Mouse (Mus musculus): Measurements from ENCODE around the gene Olfr1128.
"Not testable (repeated sequence)": the region's sequence is repeated elsewhere in the genome, so short reads cannot be mapped to it uniquely, and the experiment has no call there.

Olfr1128 gene

GRCm38 (mm10) chr2:87545442-87545841 is at the start of gene Olfr1128:
Olfr1128 (minus strand) TSS chr2:87545542.
- no peak for DNase-seq (ENCODE audit: low spot score)

- not testable (repeated sequence) for DNase-seq (ENCODE audit: low spot score)
These were observed 28.3 kb upstream of the Olfr1128 start, which contains the start of gene Olfr1129 for GRCm38 (mm10) chr2:87573602-87574001. Olfr1129 (plus strand) TSS chr2:87573902.

DNA sequence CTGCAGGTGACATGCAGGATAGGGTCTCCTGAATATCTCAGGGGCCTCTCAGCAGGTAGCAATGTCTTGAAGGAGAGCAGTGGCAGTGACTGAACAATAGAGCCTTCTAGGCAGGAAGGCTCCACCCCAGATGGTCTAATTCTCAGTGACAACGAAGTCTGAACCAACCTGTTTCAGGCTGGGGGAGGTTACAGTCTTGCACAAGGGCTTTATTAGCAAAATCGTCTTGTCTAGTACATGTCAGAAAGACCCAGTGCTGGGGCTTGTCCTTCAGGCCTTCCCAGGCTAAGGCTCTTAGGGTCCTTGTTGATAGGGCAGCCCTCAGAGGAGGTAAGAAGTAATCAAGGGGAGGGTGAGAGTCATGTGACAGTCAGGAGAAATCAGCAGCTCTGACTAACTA is 10.5 kb downstream of the Olfr1128 start:
- DNase-seq (ENCODE audit: low spot score): no peak

DNA sequence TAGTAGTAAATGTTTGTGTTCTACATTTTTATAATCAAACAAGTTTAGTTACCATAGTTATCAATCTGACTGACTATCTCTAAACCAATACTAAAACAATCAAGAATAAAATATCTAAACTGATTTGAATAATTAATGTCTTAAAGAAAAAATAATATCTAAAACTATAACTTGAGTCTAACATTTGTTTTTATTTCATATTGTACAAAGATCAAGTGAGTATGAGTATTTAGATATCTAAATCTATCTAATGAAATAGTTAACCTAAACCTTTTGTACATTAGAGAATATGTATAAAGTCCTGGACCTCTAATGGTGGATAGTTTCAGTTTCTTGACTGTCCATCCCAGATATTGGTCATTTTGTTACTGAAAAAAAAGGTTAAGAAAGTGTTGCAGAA is 13.8 kb downstream of the Olfr1128 start, which contains the start of gene Olfr153:
Olfr153 (plus strand) TSS at position 301 of the 400 bp plus-strand sequence.
- DNase-seq (ENCODE audit: low spot score): no peak

- DNase-seq (ENCODE audit: low spot score): not testable (repeated sequence)
These were observed 19.3 kb downstream of the Olfr1128 start for GRCm38 (mm10) chr2:87525899-87526616.

- DNase-seq (ENCODE audit: low spot score): no peak
These were observed 24.7 kb downstream of the Olfr1128 start for GRCm38 (mm10) chr2:87520651-87521050.

DNA sequence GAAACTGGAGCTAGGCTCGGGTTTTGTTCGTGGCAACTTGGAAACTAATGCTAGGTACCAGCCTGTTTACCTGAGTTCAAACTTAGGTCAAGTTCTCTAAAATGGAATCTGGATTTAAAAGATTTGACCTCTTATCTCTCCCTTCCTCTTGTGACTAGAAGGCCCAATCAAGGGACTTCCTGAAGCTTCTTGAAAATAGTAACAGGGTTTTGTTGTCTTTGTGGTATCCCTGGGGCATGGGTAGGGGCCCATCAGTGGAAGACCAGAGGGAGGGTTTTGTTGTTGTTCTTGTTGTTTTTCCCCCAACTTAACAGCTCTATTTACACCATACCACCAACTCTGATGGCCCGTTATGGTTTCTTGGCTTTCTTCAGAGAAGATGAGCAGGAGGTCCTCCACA is 28.8 kb downstream of the Olfr1128 start:
- DNase-seq (ENCODE audit: low spot score): no peak

DNA sequence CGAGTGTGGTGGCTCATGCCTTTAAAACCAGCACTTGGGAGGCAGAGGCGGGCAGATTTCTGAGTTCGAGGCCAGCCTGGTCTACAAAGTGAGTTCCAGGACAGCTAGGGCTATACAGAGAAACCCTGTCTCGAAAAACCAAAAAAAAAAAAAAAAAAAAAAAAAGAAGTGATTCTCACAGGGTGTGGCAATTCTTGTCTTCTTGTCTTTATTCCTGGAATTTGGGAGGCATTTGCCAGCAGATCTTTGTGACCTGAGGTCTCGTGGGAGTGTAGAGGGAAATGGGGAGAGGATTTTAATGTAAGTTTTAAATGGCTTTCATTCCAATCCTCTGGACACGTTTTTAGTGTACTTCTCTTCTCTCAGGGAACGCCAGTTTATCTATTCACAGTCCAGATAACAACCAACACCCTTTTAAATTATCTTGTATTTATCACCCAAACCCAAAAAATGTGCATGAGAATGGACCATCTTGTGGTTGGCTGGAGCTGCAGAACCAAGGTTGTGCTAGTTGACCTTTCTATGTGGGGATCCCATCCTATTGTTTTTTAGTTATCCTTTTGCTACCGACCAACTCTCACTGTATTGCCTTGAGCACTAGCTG is 29.8 kb downstream of the Olfr1128 start:
- DNase-seq (ENCODE audit: low spot score): no peak

GRCm38 (mm10) chr2:87515046-87515445 is 30.3 kb downstream of the Olfr1128 start:
- DNase-seq (ENCODE audit: low spot score): no peak

- DNase-seq (ENCODE audit: low spot score): no peak
These were observed 39.1 kb downstream of the Olfr1128 start, which contains the start of gene Pramel6 for GRCm38 (mm10) chr2:87506265-87506664. Pramel6 (plus strand) TSS chr2:87506565.

GRCm38 (mm10) chr2:87496993-87497392 is 48.3 kb downstream of the Olfr1128 start, which contains the start of gene Pramel7:
Pramel7 (minus strand) TSS chr2:87497093.
- not testable (repeated sequence) for DNase-seq (ENCODE audit: low spot score)
